Mouse (Mus musculus): ENCODE results near the gene Celsr2. TPM values are rescaled to one million over a fixed set of nuclear protein-coding genes. Genes with fewer than 3 reads are reported as not detected.

Gene Celsr2
- polyA plus RNA-seq (2015; fragmentation: Nextera tagmentation; extraction: Ambion mirVana), result 14.4 and 17.4 TPM in 2 replicates

DNA sequence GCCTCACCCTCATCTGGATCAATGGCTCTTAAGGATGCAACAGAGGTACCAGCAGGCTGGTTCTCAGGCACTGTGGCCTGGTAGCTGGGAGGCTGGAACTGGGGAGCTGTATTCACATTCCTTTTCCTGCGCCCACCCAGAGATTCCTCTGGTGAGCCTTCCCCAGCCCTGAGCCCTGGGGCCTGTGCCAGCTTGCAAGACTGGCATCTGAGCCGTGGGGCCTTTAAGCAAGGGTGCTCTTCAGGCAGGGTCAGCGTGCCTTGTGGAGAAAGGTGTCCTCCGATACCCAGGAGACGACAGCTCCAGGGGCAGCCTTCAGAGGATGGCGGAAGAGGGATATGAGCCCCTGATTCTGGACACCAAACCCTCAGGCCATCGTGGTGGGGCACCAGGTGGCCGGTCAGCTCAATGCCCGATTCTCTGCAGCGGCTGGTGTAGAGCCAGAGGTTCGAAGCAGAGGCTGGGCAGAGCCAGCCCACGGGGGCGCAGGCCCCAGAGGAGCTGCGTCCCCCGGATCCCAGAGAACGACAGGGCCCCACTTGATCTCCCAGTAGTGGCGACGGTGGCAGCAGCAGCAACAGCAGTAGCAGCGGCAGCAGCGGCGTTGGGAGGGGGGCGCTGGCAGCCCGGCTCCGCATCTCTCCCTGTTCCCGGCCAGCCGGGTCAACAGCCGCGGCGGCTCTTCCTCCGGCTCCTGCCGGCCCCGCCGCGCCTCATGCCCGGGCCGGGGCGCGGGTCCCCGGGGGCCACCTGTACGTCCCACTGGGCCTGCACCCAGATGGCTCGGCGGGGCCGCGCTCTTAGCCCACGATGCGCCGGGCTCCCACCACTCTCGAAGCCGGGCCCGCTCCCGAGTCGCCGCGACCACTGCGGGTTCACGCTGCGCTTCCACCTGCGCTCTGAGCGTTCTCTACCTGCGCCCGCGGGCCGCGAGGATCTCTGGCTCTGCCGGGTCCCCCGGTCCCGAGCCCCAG is at the start of gene Celsr2:
Gene Celsr2 (minus strand): TSS at position 696 of the 974 bp plus-strand sequence.
- peak within 1 kb of the TSS; percentile 79 for H3K4me3 ChIP-seq (replicated peaks; ENCODE audit: low read length)
- peak within 1 kb of the TSS; percentile 63 for H3K27ac ChIP-seq (ENCODE audit: low read length)
- ATAC-seq (ENCODE audit: insufficient read depth, low FRiP score), result peak; percentile 12; the same call in 1 of the 2 replicates
- peaks cover 15% of the 10 kb centered on the region for H3K9me3 ChIP-seq (replicated peaks; ENCODE audit: control insufficient read depth, low read length)
- H3K4me1 ChIP-seq (ENCODE audit: control insufficient read depth, insufficient read depth, low read length), result peaks cover 28% of the 10 kb centered on the region
- WGBS, result 6% methylated on average over 67 of the region's 67 CpGs
- peaks cover 8% of the 10 kb centered on the region; the same call in 1 of the 2 replicates for H3K27me3 ChIP-seq (ENCODE audit: control insufficient read depth, insufficient read depth, low read length)
- peaks cover 23% of the 10 kb centered on the region for H3K36me3 ChIP-seq (ENCODE audit: control insufficient read depth, insufficient read depth, low read length)
- H3K4me2 ChIP-seq (ENCODE audit: low read depth, low read length), result peak within 1 kb of the TSS; percentile 98
- peak within 1 kb of the TSS; percentile 89 for H3K9ac ChIP-seq (ENCODE audit: low read length)

DNA sequence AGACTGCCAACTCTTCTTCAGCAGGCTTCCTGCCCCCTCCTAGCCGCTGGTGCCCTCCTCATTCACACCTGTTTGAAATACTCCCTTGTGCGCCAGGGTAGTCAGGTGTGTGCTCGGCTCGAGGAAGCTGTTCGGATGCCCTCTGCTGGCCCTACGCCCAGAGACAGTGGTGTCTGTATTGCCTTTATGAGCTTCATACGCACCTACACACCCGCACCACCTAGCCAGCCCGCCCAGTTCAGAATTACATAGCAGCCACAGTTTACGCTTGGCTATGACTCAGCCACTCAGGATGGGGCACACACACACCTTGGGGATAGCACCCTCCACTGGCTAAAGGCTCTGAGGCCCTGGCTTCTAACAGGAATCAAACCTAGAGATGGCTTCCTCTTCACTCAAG is 43.5 kb upstream of the Celsr2 start:
- 22% methylated on average over 10 of the region's 10 CpGs for WGBS
- Histone ChIP-seq H3K4me2 (ENCODE audit: low read depth, low read length) (peak overlapping the region; percentile 26), H3K9ac (ENCODE audit: low read length) (no peak overlapping the region), H3K4me3 (replicated peaks; ENCODE audit: low read length) (no peak overlapping the region; the same call in 1 of the 2 replicates), H3K27me3 (ENCODE audit: control insufficient read depth, insufficient read depth, low read length) (no peaks in the 10 kb centered on the region), H3K9me3 (replicated peaks; ENCODE audit: control insufficient read depth, low read length) (no peaks in the 10 kb centered on the region), H3K27ac (ENCODE audit: low read length) (peak overlapping the region; percentile 48), H3K36me3 (ENCODE audit: control insufficient read depth, insufficient read depth, low read length) (no peaks in the 10 kb centered on the region), H3K4me1 (ENCODE audit: control insufficient read depth, insufficient read depth, low read length) (peaks cover 4% of the 10 kb centered on the region; the same call in 1 of the 2 replicates)
- peak; percentile 86 for ATAC-seq (ENCODE audit: insufficient read depth, low FRiP score)

DNA sequence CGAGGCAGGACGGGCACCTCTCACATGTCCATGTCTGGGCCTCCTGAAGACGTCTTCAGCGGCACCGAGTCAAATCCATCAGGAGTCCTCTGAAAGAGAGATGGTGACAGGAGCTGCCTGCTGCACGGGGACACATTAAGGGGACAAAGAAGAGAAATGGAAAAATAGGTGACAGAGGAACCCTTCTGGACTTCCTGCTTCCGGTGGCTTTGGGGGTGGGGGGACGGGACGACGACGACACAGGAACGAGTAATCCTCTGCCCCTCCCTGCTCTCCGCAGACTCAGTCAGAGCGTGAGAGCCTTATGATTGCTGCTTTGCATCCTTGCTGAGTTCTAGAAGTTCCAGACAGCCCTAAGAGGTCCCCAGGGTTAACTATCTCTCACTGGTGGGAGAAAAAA is 43.0 kb upstream of the Celsr2 start:
- Histone ChIP-seq H3K27ac (ENCODE audit: low read length) (peak overlapping the region; percentile 48), H3K9me3 (replicated peaks; ENCODE audit: control insufficient read depth, low read length) (no peaks in the 10 kb centered on the region), H3K36me3 (ENCODE audit: control insufficient read depth, insufficient read depth, low read length) (no peaks in the 10 kb centered on the region), H3K4me1 (ENCODE audit: control insufficient read depth, insufficient read depth, low read length) (peaks cover 4% of the 10 kb centered on the region; the same call in 1 of the 2 replicates), H3K27me3 (ENCODE audit: control insufficient read depth, insufficient read depth, low read length) (no peaks in the 10 kb centered on the region), H3K4me3 (replicated peaks; ENCODE audit: low read length) (no peak overlapping the region; the same call in 1 of the 2 replicates), H3K9ac (ENCODE audit: low read length) (peak overlapping the region; percentile 43; the same call in 1 of the 2 replicates), H3K4me2 (ENCODE audit: low read depth, low read length) (peak overlapping the region; percentile 26)
- WGBS, result 47% methylated on average over 14 of the region's 14 CpGs
- ATAC-seq (ENCODE audit: insufficient read depth, low FRiP score), result 0 out of 2 replicates have a peak, but pooled peaks have one; percentile 34

DNA sequence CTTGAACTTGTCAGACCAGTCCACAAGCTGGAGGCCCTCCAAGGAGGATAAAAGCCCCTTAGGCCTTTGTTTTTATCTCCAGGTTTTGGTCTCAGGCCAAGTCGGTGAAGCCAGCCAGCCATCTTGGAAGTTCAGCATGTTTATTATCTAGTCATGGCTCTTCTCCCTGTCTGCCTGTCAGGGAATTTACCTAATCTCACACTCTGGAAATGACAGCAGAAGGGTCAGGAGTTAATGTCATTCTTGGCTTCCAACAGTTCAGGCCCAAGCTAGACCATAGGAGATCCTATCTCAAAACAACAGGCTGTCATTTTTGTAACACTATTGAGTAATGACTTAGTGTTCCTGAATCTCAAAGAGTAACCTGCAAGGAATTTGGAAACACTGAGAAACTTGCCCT is 38.8 kb upstream of the Celsr2 start:
- no peak for ATAC-seq (ENCODE audit: insufficient read depth, low FRiP score)
- WGBS, result 63% methylated on average over 1 of the region's 1 CpGs
- Histone ChIP-seq H3K27me3 (ENCODE audit: control insufficient read depth, insufficient read depth, low read length) (no peaks in the 10 kb centered on the region), H3K36me3 (ENCODE audit: control insufficient read depth, insufficient read depth, low read length) (no peaks in the 10 kb centered on the region), H3K9me3 (replicated peaks; ENCODE audit: control insufficient read depth, low read length) (no peaks in the 10 kb centered on the region), H3K27ac (ENCODE audit: low read length) (no peak overlapping the region), H3K4me2 (ENCODE audit: low read depth, low read length) (no peak overlapping the region), H3K4me3 (replicated peaks; ENCODE audit: low read length) (no peak overlapping the region), H3K9ac (ENCODE audit: low read length) (no peak overlapping the region), H3K4me1 (ENCODE audit: control insufficient read depth, insufficient read depth, low read length) (peaks cover 4% of the 10 kb centered on the region; the same call in 1 of the 2 replicates)

DNA sequence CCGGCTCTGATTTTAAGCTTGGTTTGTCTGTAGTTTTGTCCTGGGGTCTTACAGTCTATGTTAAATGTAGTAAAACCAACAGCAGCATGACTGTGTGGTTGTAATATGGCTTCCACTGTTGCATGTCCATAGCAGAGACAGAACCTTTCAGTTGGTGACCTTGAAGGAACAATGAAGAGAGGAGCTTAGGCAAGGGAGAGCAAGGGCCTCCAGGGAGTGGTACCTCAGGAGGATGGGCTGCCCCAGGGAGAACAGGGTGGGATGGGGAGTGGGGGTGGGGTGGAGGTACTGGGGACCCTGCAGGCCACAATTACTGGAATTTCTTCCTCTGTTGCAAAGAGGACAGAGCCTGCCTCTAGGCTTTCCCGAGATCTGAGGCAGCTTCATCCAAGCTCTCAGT is 36.6 kb upstream of the Celsr2 start:
- 91% methylated on average over 2 of the region's 2 CpGs for WGBS
- no peaks in the 10 kb centered on the region for H3K27me3 ChIP-seq (ENCODE audit: control insufficient read depth, insufficient read depth, low read length)
- H3K4me3 ChIP-seq (replicated peaks; ENCODE audit: low read length), result no peak overlapping the region
- H3K9ac ChIP-seq (ENCODE audit: low read length), result no peak overlapping the region
- no peaks in the 10 kb centered on the region for H3K9me3 ChIP-seq (replicated peaks; ENCODE audit: control insufficient read depth, low read length)
- H3K36me3 ChIP-seq (ENCODE audit: control insufficient read depth, insufficient read depth, low read length), result no peaks in the 10 kb centered on the region
- no peaks in the 10 kb centered on the region for H3K4me1 ChIP-seq (ENCODE audit: control insufficient read depth, insufficient read depth, low read length)
- ATAC-seq (ENCODE audit: insufficient read depth, low FRiP score), result no peak
- H3K27ac ChIP-seq (ENCODE audit: low read length), result no peak overlapping the region
- no peak overlapping the region for H3K4me2 ChIP-seq (ENCODE audit: low read depth, low read length)

DNA sequence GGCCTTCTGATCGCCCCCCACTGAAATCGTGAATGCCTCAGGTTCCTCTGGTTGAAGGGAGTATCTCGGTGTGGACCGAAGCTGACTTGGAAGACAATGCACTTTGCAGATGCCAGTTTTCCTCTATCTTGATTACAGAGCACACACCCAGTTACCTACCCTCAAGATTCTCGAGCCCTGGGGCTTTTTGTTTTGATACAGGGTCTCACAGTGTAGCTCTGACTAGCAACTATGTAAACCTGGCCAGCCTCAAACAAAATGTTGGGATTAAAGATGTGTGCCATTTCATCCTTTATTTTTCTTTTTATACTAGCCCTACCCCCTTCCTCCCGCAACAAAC is 30.0 kb upstream of the Celsr2 start:
- Histone ChIP-seq H3K4me1 (ENCODE audit: control insufficient read depth, insufficient read depth, low read length) (peaks cover 19% of the 10 kb centered on the region), H3K36me3 (ENCODE audit: control insufficient read depth, insufficient read depth, low read length) (no peaks in the 10 kb centered on the region), H3K9ac (ENCODE audit: low read length) (peak overlapping the region; percentile 92), H3K27ac (ENCODE audit: low read length) (peak overlapping the region; percentile 60), H3K4me3 (replicated peaks; ENCODE audit: low read length) (peak overlapping the region; percentile 95), H3K4me2 (ENCODE audit: low read depth, low read length) (peak overlapping the region; percentile 92), H3K27me3 (ENCODE audit: control insufficient read depth, insufficient read depth, low read length) (no peaks in the 10 kb centered on the region), H3K9me3 (replicated peaks; ENCODE audit: control insufficient read depth, low read length) (no peaks in the 10 kb centered on the region)
- no peak for ATAC-seq (ENCODE audit: insufficient read depth, low FRiP score)
- WGBS, result 16% methylated on average over 6 of the region's 6 CpGs

DNA sequence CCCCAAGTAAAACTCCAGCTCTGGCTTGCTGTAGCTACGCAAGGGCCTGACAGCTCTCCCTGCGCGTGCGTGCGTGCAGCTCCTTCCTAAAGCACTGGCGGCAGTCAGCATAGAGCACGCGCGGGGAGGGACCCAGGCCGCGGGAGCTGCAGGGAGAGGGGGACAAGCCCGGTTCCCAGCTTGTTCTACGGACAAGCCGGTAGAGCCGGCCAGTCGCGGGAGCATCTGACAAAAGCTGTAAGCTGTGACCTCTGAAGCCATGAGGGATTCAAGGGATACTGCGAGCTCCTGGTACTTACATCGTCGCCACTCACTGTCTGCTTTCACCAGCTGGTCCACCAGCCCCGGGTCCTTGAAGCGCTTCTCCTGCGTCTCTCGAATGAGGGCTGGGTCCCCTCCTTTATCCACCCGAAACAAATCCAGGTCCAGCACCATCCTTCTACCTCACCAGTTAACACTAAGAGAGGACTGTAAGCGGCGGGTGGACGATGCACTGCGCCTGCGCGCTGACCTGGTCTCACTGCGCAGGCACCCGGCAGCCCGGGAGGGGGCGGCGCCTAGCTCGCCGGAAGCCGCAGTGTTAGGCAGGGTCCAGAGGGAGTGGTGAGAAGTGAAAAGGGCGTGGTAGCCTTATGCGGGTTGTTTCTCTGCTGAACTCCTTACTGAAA is 29.5 kb upstream of the Celsr2 start, which contains the start of gene Sars:
Gene Sars (minus strand): TSS at position 512 of the 668 bp plus-strand sequence.
- peak within 1 kb of the TSS; percentile 95 for H3K4me3 ChIP-seq (replicated peaks; ENCODE audit: low read length)
- no peaks in the 10 kb centered on the region for H3K27me3 ChIP-seq (ENCODE audit: control insufficient read depth, insufficient read depth, low read length)
- H3K4me1 ChIP-seq (ENCODE audit: control insufficient read depth, insufficient read depth, low read length), result peaks cover 19% of the 10 kb centered on the region
- H3K36me3 ChIP-seq (ENCODE audit: control insufficient read depth, insufficient read depth, low read length), result no peaks in the 10 kb centered on the region
- H3K27ac ChIP-seq (ENCODE audit: low read length), result peak within 1 kb of the TSS; percentile 94
- under 1% methylated on average over 41 of the region's 41 CpGs for WGBS
- peak; percentile 97 for ATAC-seq (ENCODE audit: insufficient read depth, low FRiP score)
- no peaks in the 10 kb centered on the region for H3K9me3 ChIP-seq (replicated peaks; ENCODE audit: control insufficient read depth, low read length)
- H3K4me2 ChIP-seq (ENCODE audit: low read depth, low read length), result peak within 1 kb of the TSS; percentile 92
- peak within 1 kb of the TSS; percentile 92 for H3K9ac ChIP-seq (ENCODE audit: low read length)

DNA sequence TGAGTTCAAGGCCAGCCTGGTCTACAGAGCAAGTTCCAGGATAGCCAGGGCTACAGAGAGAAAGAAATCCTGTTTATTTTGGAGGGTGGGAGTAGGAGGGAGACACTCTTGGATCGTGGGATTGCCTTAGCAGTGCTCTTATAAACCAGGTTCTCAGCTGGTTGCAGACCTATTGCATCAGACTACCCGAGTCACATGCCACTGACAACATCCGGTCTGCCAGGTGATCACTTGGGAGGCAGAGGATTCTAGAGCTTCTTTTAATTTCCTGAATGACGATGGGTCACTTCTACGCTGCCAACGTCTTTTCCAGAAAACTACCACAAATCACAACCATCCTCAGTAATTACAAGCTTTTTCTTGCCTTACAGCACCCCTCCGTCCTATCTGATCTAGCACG is 28.7 kb upstream of the Celsr2 start:
- Histone ChIP-seq H3K36me3 (ENCODE audit: control insufficient read depth, insufficient read depth, low read length) (no peaks in the 10 kb centered on the region), H3K9ac (ENCODE audit: low read length) (peak overlapping the region; percentile 92), H3K4me2 (ENCODE audit: low read depth, low read length) (peak overlapping the region; percentile 92), H3K4me1 (ENCODE audit: control insufficient read depth, insufficient read depth, low read length) (peaks cover 19% of the 10 kb centered on the region), H3K27ac (ENCODE audit: low read length) (peak overlapping the region; percentile 94), H3K9me3 (replicated peaks; ENCODE audit: control insufficient read depth, low read length) (no peaks in the 10 kb centered on the region), H3K4me3 (replicated peaks; ENCODE audit: low read length) (peak overlapping the region; percentile 95), H3K27me3 (ENCODE audit: control insufficient read depth, insufficient read depth, low read length) (no peaks in the 10 kb centered on the region)
- WGBS, result 12% methylated on average over 8 of the region's 8 CpGs
- ATAC-seq (ENCODE audit: insufficient read depth, low FRiP score), result 0 out of 2 replicates have a peak, but pooled peaks have one; percentile 32

DNA sequence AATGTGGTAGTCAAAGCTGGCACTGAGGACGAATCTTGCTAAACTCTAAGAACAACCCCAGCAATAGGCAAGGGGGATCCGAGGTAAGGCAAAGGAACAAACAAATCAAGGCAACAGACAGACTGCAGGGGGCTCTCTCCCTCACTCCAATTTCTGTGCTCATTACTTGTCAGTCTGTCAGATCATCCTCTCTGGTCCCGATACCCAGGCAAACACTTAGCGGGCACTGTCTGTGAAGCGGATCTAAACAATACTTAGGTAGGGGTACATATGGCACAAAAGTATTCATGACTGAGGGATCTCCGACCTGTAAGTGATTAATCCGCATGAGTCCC is 21.0 kb upstream of the Celsr2 start:
- 79% methylated on average over 7 of the region's 7 CpGs for whole genome bisulfite sequencing
- Histone ChIP-seq H3K9me3 (replicated peaks; ENCODE audit: control insufficient read depth, low read length) (no peaks in the 10 kb centered on the region), H3K36me3 (ENCODE audit: control insufficient read depth, insufficient read depth, low read length) (peaks cover 15% of the 10 kb centered on the region; the same call in 1 of the 2 replicates), H3K9ac (ENCODE audit: low read length) (no peak overlapping the region), H3K27me3 (ENCODE audit: control insufficient read depth, insufficient read depth, low read length) (no peaks in the 10 kb centered on the region), H3K27ac (ENCODE audit: low read length) (no peak overlapping the region), H3K4me2 (ENCODE audit: low read depth, low read length) (no peak overlapping the region), H3K4me1 (ENCODE audit: control insufficient read depth, insufficient read depth, low read length) (no peaks in the 10 kb centered on the region), H3K4me3 (replicated peaks; ENCODE audit: low read length) (no peak overlapping the region)
- no peak for ATAC-seq (ENCODE audit: insufficient read depth, low FRiP score)
